Mouse (Mus musculus) hindbrain, embryonic 14.5 days (tissue): ENCODE measurements around the gene Bahcc1. TPM values are rescaled to one million over a fixed set of nuclear protein-coding genes. Genes with fewer than 3 reads are reported as not detected.

ENCODE experiments used
- ATAC-seq: fragments of 200-750 bp; cut with Nextera tagmentation; 2 replicates; pipeline ENCODE4 v1.8.0; 2017; ENCODE audit warnings: moderate number of reproducible peaks, mild to moderate bottlenecking, moderate TSS enrichment, moderate library complexity; ENCODE audit not compliant: low FRiP score
- DNase-seq: peaks from one replicate; pipeline ENCODE4 v3.0.0-alpha.2; 2015; ENCODE audit warnings: low spot score
- H3K27ac ChIP-seq: fragments of 300-500 bp; sonication (generic); 2 replicates; pipeline ENCODE4 v1.5.1; 2014; ENCODE audit warnings: mild to moderate bottlenecking, moderate library complexity
- H3K27me3 ChIP-seq: fragments of 300-500 bp; sonication (generic); 2 replicates; pipeline ENCODE4 v1.6.1; 2014; ENCODE audit warnings: mild to moderate bottlenecking, low read length, mixed read lengths; ENCODE audit not compliant: control insufficient read depth, insufficient read depth
- H3K36me3 ChIP-seq: fragments of 300-500 bp; sonication (generic); replicated peaks from 2 replicates; pipeline ENCODE4 v1.6.1; 2014; ENCODE audit not compliant: control insufficient read depth, insufficient read depth
- H3K4me1 ChIP-seq: fragments of 300-500 bp; sonication (generic); replicated peaks from 2 replicates; pipeline ENCODE4 v1.6.1; 2014; ENCODE audit warnings: antibody characterized with exemption, low read length, mixed read lengths; ENCODE audit not compliant: control insufficient read depth, insufficient read depth
- H3K4me2 ChIP-seq: fragments of 300-500 bp; sonication (generic); replicated peaks from 2 replicates; pipeline ENCODE4 v1.6.1; 2014; ENCODE audit warnings: mild to moderate bottlenecking, moderate library complexity
- H3K4me3 ChIP-seq: fragments of 300-500 bp; sonication (generic); replicated peaks from 2 replicates; pipeline ENCODE4 v1.5.1; 2014; ENCODE audit warnings: mild to moderate bottlenecking, low read length
- H3K9ac ChIP-seq: fragments of 300-500 bp; sonication (generic); 2 replicates; pipeline ENCODE4 v1.6.1; 2014
- H3K9me3 ChIP-seq: fragments of 300-500 bp; sonication (generic); 2 replicates; pipeline ENCODE4 v1.6.1; 2016; ENCODE audit warnings: low read length; ENCODE audit not compliant: control insufficient read depth
- WGBS: fragments of 180-500 bp; shearing (Covaris S2); extraction: QIAGEN DNeasy Blood & Tissue Kit; methylation state at CpG from one replicate; pipeline ENCODE4 v1.1.7; 2014; 5-methylcytosine and 5-hydroxymethylcytosine counted together
- polyA plus RNA-seq: library from polyadenylated mRNA; unstranded; fragments of >200 nt; fragmentation: Nextera tagmentation; extraction: Ambion mirVana; gene quantifications from 2 replicates; pipeline ENCODE4 v1.2.1, GENCODE M21; 2014

Bahcc1 gene
- polyA plus RNA-seq, 1 experiment from 2014 or later: 16.3 TPM

DNA sequence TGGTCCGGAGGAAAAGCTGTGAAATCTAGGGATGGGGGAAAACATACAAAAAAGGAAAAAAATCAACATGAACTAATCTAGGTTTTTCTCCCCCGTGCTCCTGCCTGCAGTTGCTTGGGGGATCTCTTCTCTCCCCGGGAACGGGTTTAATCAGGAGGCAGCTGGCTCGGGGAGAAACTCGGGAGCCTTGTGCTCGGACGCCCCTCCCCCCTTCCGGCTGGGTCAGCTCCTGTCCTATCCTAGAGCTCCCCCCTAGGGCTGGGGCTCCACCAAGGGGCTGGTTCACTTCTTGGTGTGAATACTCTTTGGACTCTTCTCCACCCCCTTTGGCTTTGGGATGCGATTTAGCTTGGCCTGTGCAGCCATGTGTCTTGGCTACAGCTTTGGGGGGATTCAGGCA is 7.5 kb downstream of the Bahcc1 start:
- H3K4me3 ChIP-seq: peak overlapping the region; percentile 88
- ATAC-seq (peak; percentile 46; the same call in 1 of the 2 replicates), DNase-seq (peak; percentile 73)
- under 1% methylated on average over 10 of the region's 10 CpGs for WGBS
- peak overlapping the region; percentile 100 for H3K4me2 ChIP-seq
- H3K36me3 ChIP-seq: peaks cover 10% of the 10 kb centered on the region; the same call in 1 of the 2 replicates
- peak overlapping the region; percentile 100 for H3K27ac ChIP-seq
- no peaks in the 10 kb centered on the region for H3K27me3 ChIP-seq
- peaks cover 68% of the 10 kb centered on the region for H3K4me1 ChIP-seq
- peak overlapping the region; percentile 100 for H3K9ac ChIP-seq
- H3K9me3 ChIP-seq: no peaks in the 10 kb centered on the region

DNA sequence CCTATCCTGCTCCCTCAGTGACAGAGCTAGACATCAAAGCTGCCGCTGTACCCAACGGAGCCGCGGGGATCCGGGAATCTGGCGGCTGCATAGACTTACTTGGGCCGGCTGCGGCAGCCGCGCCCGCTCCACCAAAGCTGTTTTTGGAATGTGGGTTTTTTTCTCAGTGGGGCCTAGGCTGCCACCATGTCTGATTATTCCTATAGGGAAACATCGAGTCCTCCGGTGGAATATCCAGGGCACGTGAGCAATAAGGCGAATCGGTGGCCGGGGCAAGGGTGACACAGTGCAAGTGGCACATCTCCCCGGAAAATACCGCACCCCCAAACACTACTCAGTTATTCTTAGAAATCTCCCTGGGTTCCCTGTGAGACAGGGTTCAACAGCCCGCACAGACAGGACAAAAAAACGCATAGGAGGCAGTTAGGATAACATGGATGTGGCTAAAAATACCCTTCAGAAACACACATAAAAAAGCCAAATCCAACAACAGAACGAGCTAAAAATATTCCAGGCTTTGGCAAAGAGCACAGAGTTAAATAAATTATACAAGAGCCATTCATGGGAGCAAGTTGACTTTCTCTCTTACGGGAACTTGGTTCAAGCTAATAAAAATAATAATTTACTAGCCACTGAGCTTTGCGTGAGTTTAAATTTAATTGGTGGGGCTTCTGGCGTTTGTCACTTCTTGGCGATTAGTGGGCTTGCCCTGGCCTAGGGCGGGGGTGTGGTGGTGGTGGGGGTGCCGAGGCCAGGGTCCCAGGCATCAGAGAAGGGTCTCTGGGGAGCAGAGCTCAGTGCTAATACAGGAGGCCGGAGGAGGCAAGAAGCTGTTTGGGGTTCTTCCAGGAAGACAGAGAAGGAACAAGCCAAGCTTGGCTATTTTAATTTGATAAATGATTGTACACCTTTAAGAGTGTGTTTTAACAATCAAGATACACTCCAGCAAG is 8.5 kb downstream of the Bahcc1 start:
- H3K4me3 ChIP-seq: peak overlapping the region; percentile 88
- no peak for ATAC-seq
- H3K4me2 ChIP-seq: peak overlapping the region; percentile 100
- H3K9me3 ChIP-seq: no peaks in the 10 kb centered on the region
- WGBS: 11% methylated on average over 29 of the region's 29 CpGs
- H3K9ac ChIP-seq: peak overlapping the region; percentile 100
- DNase-seq: peak; percentile 61
- peaks cover 72% of the 10 kb centered on the region for H3K4me1 ChIP-seq
- peak overlapping the region; percentile 100 for H3K27ac ChIP-seq
- H3K27me3 ChIP-seq: no peaks in the 10 kb centered on the region
- H3K36me3 ChIP-seq: peaks cover 10% of the 10 kb centered on the region; the same call in 1 of the 2 replicates

DNA sequence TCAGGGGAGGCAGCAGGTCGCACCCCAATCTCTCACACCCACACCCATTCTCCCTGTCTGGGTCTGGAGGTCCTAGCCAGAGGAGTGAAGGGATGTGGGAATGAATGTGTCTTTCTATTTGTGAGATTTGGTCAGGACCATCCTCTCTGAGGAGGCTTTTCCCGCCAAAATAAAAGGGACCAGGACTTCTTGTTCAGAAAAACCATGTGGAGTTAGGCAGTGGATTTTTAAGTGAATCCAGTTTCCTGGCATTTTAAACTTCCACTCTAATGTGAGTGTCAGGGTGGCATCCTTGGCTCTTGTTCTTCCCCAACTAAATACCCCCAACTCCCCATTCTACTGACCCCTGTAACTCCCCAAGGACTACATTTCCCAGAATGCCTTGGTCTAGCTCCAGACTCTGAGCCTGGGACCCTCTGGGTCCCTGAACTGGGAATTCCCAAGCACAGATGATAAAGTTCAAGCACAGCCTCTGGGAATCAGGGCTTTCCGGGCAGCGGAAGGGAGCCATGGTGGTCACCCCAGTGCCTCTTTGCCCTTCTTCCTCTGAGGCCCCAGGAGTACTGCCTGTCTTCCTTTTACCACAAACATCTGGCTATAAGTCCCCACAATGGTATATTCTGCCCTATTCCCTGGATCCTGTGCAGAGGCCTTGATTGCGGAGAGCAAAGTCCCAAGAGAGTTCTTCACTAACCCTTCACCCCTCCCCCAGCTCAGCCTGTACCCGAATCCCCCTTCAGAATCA is 9.4 kb downstream of the Bahcc1 start:
- 41% methylated on average over 6 of the region's 6 CpGs for WGBS
- no peak overlapping the region for H3K4me3 ChIP-seq

DNA sequence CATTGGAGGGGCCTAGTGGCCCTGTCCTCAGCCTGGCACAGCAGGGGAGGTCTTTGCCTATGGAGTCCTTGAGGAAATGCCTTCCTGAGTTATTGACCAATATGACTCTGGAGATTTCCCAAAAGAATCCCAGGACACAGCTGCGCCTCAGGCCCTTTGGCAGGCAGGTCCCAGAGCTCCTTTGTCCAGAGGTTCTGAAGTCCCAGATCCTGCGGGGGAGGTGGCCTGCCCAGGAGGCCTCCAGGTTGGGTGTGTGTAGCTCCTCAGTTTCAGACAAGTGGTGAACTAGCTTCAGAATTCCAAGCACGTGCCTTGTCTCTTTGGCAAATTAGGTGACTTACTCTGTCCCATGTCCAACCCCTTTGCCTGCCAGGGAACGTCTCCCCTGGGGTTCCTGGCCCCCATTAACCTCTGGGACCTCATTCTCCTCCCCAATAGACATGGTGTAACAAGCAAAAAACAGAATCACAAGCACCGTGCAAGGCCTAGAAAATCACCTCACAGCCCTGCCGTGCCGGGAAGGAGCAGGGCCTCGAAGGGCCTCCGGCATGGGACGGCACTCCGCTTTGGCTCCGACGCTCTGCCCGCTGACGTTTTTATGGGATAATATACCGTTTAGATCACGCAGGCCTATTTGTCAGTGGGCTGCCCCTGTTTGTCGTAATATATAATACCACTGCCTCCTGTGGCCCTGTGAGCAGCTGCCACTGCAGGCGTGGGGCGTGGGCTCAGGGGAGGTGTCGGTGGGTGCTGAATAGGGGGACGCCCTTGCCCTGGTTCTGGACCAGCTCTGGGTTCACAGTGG is 10.2 kb downstream of the Bahcc1 start:
- ATAC-seq (peak; percentile 24; the same call in 1 of the 2 replicates), DNase-seq (no peak)
- peak overlapping the region; percentile 32 for H3K9ac ChIP-seq
- no peaks in the 10 kb centered on the region for H3K27me3 ChIP-seq
- no peaks in the 10 kb centered on the region for H3K9me3 ChIP-seq
- WGBS: 19% methylated on average over 22 of the region's 22 CpGs
- H3K4me1 ChIP-seq: peaks cover 72% of the 10 kb centered on the region
- H3K27ac ChIP-seq: peak overlapping the region; percentile 100
- no peak overlapping the region for H3K4me3 ChIP-seq
- H3K36me3 ChIP-seq: no peaks in the 10 kb centered on the region
- peak overlapping the region; percentile 100 for H3K4me2 ChIP-seq

More for the DNA sequence above, 9.4 kb downstream of the Bahcc1 start:
- Histone ChIP-seq H3K9ac (peak overlapping the region; percentile 100), H3K4me1 (peaks cover 75% of the 10 kb centered on the region), H3K27me3 (no peaks in the 10 kb centered on the region), H3K36me3 (peaks cover 7% of the 10 kb centered on the region; the same call in 1 of the 2 replicates), H3K4me2 (peak overlapping the region; percentile 100), H3K27ac (peak overlapping the region; percentile 100), H3K9me3 (no peaks in the 10 kb centered on the region)
- DNase-seq (no peak), ATAC-seq (no peak)

DNA sequence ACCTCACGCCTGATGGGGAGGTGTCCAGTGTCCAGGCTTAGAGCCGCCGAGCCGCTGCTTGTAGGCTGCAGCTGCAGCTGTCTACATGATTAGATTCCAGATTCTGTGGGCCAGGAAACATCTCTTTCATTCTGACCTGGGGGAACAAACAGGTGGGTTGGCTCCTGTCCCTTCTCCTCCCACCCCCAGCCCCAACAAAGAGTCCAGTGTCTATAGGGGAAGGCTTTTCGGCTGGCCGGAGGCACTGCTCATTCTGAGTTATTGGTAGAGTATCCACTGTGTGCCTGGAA is 10.7 kb downstream of the Bahcc1 start:
- DNase-seq: no peak
- ATAC-seq: no peak; the same call in 1 of the 2 replicates
- H3K27ac ChIP-seq: peak overlapping the region; percentile 100
- H3K9me3 ChIP-seq: no peaks in the 10 kb centered on the region
- peaks cover 68% of the 10 kb centered on the region for H3K4me1 ChIP-seq
- 28% methylated on average over 6 of the region's 6 CpGs for WGBS
- H3K9ac ChIP-seq: peak overlapping the region; percentile 32; the same call in 1 of the 2 replicates
- no peaks in the 10 kb centered on the region for H3K36me3 ChIP-seq
- H3K4me2 ChIP-seq: peak overlapping the region; percentile 100
- no peaks in the 10 kb centered on the region for H3K27me3 ChIP-seq
- H3K4me3 ChIP-seq: no peak overlapping the region

DNA sequence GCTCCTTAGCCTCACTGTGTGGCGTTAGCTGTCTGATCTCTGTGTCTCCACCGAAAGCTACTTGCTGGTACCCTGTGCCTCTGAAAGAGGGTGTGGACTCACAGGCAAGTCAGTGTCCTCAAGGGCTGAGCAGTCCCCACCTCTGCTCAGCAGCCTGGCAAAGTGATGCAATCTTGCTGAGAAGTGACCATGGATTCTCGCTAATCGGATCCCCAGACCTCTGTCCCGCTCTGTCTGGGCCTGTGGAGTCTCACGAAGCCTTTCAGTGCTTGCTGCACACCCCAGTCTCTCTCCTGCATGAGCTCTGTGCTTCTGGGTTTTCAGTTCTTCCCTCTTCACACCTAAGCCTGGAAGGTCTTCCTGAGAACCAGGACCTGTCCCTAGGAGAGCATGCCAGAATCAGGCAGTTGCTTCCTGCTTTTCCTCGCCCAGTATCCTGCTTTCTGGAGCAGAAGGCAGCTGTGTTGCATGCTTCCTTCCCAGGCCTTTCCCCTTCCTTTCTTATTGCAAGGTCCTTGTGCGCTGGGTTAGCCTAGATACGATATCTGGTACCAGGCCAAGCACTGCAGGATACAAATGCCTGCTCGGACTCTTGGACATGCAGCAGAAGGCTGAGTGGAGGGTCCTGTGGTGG is 15.5 kb downstream of the Bahcc1 start:
- Histone ChIP-seq H3K4me2 (no peak overlapping the region), H3K9me3 (no peaks in the 10 kb centered on the region), H3K36me3 (no peaks in the 10 kb centered on the region), H3K27ac (no peak overlapping the region), H3K4me3 (no peak overlapping the region), H3K4me1 (peaks cover 49% of the 10 kb centered on the region), H3K27me3 (no peaks in the 10 kb centered on the region), H3K9ac (no peak overlapping the region)
- 80% methylated on average over 10 of the region's 10 CpGs for WGBS
- ATAC-seq (no peak), DNase-seq (no peak)

DNA sequence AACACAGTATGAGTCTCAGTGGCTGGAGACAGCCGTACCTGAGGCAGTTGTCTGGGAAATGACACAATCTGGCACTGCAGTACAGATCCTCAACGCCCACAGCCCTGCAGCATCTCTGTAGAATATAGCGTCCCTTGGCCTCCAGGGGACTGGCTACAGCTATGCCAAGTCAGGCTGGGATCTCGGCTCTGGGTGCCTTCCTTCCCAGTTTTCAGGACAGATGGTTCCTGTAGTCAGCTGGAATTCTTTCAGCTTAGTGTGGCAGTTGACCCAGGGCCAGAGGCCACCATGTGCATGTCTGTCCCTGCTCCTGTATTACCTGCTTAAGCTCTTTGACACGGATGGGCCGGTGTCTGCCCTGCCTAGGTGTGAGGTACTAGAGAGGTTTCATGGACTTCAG is 16.2 kb downstream of the Bahcc1 start:
- no peak overlapping the region for H3K4me2 ChIP-seq
- WGBS: 82% methylated on average over 6 of the region's 6 CpGs
- no peaks in the 10 kb centered on the region for H3K27me3 ChIP-seq
- H3K4me1 ChIP-seq: peaks cover 45% of the 10 kb centered on the region
- ATAC-seq (no peak), DNase-seq (no peak)
- no peak overlapping the region for H3K4me3 ChIP-seq
- H3K27ac ChIP-seq: no peak overlapping the region
- H3K9ac ChIP-seq: no peak overlapping the region
- no peaks in the 10 kb centered on the region for H3K9me3 ChIP-seq
- H3K36me3 ChIP-seq: no peaks in the 10 kb centered on the region

DNA sequence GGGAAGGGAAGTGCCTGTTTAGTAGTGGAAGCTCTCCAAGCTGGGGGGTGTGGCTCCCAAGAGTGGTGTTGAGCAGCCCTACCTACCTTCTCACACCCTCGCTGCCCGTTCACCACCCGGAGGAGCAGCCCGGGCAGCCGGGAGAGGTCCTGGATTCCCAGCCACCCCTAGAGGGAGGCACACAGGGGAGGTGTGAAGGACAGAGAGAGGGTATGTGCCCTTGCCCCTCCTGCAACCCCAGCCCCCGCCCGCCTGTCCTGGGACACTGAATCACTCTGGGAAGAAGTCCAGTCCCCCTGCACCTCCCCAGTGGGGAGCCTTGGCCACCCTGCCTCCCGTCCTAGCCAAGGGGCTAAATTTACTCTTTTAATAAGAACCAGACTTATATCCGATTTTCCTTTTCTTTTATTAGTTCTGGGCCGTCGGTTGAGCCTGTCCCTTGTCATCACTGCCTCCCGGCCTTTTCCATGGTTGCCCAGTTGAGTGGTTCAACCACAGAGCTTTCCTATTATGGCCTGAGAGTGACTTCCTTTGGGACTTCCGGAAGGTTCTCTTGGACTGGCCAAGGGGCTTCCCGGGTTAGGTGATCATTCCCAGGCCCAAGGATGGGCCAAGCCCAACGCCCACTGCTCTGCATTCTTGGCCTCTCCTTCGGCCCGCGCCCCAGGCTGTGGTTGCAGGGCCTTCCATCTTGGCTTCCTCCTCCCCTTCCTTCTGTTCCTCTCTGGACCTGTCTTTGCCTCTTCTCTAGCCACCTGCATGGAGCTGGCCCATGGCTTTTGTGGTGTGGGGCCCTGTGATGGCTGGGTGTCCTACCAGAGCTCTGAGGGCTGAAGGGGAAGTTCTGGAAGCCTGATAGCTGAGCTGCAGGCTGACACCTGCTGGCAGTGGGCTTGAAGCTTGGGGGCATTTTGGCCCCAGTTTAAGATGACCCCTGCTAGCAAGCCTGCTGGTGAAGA is 18.5 kb downstream of the Bahcc1 start:
- no peaks in the 10 kb centered on the region for H3K36me3 ChIP-seq
- DNase-seq (no peak), ATAC-seq (no peak)
- no peak overlapping the region for H3K27ac ChIP-seq
- no peak overlapping the region for H3K4me2 ChIP-seq
- no peaks in the 10 kb centered on the region for H3K27me3 ChIP-seq
- peaks cover 58% of the 10 kb centered on the region for H3K4me1 ChIP-seq
- WGBS: 81% methylated on average over 18 of the region's 18 CpGs
- H3K4me3 ChIP-seq: no peak overlapping the region
- no peak overlapping the region for H3K9ac ChIP-seq
- H3K9me3 ChIP-seq: no peaks in the 10 kb centered on the region
